Mouse (Mus musculus) erythroblast, embryonic 14.5 days (primary cell): Measurements from ENCODE around the gene Atp13a3.

Experiments used
- GATA1 ChIP-seq: IDR thresholded peaks from 2 replicates; pipeline ENCODE4 v1.6.1; 2012; ENCODE audit warnings: low read length, inconsistent platforms, mixed read lengths
- TAL1 ChIP-seq: IDR thresholded peaks from 3 replicates; pipeline ENCODE4 v1.6.1; 2012; ENCODE audit warnings: low read length, inconsistent platforms, mixed read lengths

DNA sequence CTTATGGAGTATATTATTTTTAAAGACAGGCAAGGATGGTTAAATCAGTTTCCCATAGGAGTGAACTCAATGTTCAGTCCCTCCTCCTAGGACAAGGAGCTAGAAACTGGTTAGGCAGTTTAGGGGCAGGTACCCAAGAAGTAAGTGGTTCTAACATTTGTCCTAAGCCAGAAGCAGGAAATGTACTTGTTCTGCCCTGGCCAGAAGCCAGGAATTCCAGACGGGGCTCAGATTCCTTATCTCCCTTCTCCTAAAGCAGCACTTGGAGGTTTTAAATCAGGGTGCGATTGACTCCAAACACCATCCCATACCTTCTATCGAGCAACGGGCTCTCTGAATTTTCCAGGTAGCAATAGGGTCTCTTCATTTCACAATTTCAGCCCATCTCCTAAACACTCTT is 29.6 kb upstream of the Atp13a3 start:
- TF ChIP-seq GATA1 = no peak
- TF ChIP-seq TAL1 = no peak
